Mouse (Mus musculus) retina, adult 2 months (tissue): ENCODE results near the gene Gipc2.
"Not testable (repeated sequence)": the region's sequence is repeated elsewhere in the genome, so short reads cannot be mapped to it uniquely, and the experiment has no call there.

Source experiments
- DNase-seq: peaks from one replicate; pipeline ENCODE4 v3.0.0-alpha.2; 2012; ENCODE audit warnings: low read depth, low spot score

Gipc2 gene

DNA sequence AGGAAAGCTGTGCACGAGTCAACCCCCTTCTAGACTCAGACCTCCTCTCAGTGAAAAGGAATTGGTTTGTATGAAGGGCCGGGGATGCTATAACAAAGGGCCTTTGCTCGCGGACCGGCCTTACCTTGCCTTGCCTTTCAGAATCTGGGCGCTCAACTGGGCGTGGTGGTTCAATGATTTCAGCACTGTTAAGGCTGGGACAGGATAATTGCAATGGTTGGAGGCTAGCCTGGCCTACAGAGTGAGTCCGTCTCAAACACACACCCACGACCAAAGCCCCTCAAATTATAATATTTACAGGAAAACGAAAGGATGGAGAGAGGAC lies at the start of gene Gipc2:
Gene Gipc2, minus strand, starts transcription at position 132 of the 325 bp plus-strand sequence.
- DNase-seq: no peak

DNA sequence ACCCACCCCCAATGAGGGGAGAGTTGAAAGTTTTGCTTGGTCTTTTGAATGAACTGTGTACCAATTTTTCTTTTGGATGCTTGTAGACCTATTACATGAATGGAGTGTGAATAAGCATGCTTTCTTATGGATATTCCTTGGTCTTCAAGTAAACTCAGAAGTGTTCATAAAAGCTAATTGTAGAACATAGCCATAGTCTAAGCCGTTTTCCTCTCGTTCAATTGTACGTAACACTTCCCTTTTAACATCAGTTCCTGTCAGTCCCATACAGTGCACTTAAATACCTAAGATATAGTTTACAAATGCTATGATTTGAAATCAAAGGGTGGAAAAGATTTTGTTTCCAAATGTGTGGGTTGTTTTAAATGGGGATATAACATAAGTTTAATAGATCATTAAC lies 47.4 kb upstream of the Gipc2 start:
- DNase-seq: no peak

DNA sequence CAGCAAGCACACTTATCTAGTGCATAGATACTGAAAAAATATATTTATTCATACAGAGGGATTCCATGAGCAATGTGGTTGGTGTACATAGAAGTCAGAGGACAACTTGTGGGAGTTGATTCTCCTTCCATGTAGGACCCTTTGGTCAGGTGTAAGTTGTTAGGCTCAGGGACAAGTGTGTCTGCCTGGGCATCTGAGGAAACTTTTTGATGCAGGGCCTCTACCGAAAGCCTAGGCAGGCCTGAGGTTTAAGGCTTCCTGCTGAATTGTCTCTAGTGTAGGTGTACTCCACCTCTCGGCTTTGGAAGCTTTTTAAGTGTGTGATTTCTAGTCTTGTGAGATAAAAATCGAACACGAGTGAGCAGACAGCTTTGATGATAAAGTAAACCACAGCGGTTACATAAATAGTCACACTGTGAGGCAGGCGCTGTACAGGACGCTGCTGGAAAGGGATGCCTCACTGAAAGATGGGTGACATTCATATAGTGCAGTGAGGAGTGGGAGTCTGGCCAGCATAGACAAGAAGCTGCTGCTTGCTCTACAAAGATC lies 45.8 kb upstream of the Gipc2 start:
- DNase-seq: no peak

DNA sequence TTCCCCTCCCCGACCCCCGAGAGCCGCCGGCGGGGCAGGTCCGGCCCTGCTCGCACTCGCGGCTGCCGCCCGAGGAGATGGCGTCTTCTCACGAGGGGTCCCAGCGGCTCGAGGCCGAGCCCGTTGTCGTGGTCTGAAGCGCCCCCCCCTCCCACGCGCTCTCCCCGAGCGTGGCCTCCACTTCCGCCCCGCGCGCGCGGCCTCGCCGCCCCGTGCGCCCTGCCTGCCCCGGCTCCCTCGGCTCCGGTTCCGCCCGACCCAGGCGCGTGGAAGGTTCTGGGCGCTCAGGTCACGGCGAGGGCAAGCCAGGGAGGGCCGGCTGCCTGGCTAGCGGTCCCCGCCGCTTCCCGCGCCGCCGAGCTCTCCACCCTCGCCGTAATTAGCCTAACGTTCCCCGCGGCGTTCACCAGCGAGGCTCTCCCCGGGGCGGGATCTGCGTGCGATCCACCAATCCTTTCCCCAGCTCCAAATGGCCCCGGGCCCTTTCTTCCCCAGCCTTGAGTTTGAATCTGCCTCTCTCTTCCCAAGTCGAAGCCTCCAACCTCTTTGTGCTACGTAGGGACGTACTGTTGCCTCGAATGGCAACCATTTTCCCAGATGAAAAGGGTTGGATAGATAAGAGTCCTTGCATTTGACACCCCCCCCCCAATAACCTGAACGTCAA lies 44.8 kb upstream of the Gipc2 start:
- no peak for DNase-seq

DNA sequence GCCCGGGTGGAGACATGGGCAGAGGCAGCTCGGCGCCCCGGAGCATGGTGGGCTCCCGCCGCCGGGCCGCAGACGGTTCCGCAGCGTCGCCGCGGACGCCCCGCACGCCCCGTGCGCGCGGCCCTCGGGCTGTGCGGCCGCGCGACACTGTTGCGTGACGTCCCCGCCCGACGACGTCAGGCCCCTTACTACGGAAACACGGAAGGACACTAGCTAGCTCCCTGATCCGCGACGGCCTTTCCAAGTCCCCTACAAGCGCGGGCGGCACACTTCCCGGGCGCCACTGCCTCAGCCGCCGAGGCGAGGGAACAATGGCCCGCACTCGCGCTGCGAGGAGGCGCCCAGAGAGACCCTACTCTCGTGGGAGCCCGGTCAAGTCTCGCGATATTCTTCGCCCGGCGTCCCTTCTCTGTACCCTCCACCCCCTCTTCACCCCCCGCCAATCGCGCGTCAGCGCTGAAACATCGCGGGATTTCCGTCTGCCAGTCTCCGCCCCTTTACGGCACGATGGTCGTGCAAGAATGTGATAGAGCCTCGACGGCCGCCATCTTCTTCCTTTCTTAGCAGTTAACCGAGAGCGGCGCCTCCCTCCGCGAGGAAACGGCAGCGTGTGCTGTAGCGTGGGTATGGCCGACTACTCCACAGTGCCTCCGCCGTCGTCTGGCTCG lies 44.1 kb upstream of the Gipc2 start, which contains the start of the genes Dnajb4 and Fubp1:
Gene Dnajb4, minus strand, starts transcription at position 336 of the 668 bp plus-strand sequence.
Gene Fubp1, plus strand, starts transcription at position 456 of the 668 bp plus-strand sequence.
- DNase-seq: peak; percentile 98

DNA sequence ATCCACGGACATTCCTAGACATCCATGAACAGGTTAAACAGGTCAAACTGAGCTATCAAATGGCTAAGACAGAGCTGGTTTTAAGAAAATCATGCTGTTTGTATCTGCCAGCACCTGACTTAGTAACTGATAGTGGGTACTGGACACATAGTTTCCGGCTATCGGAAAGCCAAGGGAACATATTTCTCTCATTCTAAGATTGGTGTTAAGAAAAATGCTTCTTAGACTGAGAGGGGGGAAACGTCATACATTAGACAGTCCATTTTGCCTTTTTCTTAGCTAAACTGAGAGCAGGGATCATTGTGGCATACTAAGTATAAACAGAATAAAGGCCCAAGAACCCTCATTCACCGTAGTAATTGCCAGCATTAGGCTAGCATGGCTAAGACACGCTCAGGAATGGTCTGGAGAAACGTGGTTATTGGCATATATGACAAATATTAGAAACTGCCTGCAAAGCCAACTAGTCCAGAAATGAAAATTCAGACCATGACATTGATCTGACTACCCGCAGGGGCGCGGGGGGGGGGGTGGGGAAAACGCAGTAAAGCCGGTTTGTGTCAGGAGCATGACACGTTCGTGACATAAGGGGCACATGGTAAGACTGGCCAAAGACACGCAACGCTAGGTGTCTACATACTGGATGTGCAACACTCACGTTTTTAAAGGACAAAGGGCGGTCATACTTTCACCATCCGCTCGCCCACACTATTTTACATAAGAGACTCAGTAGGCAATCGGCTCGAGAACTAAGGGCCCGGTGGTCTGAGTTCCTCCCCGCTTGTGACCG lies 43.3 kb upstream of the Gipc2 start:
- no peak for DNase-seq

DNA sequence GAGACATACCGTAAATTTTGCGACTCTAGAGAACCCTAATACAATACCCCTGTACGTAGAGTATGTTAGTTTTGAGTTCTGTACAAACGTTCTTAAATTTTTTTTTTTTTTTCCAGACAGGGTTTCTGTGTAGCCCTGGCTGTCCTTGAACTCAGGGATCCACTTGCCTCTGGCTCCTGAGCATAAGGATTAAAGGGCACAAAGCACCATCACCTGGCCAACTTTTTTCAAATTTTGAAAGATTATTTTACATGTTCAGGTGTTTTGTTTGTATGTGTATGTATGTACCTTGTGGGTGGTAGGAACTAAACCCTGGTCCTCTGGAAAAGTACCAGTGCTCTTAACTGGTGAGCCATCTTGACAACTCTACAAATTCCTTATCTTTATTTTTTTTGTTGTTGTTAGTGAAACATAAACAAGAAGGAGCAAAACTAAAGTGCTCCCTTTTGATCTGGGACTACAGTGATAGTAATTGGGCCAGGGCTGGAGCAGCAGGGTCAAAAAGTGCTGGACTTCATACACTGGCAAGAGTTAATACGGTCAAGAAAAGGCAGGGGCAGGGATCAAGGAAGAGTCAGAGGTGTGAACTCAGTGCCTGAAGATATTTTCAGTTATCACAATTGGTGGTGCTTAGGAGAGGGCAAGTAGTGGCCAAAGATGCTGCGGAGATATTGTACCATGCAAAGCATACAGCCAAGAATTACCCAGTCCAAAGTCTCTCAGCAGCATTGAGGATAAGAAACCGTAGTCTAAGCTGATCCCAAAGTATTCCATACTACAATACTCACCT lies 42.3 kb upstream of the Gipc2 start:
- DNase-seq: no peak

DNA sequence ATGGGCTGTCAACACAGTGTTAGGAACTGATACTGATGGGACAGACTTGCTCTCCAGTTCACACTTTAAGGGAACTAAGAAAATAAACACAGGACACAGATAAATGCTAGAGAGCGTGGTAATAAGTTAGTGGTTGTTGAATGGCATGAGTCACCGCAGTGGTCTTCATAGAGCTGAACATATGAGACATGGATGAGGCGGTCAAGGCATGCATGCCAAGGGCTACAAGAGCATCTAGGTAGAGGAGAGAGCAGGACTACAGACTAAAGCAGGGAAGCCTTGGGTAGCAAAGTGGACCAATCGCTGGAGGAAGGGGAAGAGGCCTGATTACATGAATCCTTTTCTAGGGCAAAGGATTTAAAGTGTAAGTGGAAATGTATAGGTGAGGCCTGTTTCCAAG lies 41.1 kb upstream of the Gipc2 start:
- DNase-seq: no peak

DNA sequence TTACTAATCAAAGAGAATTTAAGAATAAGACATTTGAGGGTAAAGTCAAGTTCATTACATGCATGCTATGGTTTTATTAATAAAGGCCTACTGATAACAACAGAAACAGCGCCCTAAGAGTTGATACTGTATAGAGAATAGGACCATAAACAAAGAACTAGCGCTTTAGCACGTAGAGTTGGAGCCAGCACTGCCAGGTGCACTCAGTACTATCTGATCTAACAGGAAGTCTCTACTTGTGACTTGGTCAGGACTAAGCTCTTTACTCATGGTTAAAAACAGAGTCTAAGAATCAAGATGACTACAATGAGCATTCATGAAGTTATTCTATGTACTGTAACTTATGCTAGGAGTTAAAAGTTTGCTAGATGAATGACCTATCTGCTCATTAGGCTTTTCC lies 38.5 kb upstream of the Gipc2 start:
- no peak for DNase-seq

DNA sequence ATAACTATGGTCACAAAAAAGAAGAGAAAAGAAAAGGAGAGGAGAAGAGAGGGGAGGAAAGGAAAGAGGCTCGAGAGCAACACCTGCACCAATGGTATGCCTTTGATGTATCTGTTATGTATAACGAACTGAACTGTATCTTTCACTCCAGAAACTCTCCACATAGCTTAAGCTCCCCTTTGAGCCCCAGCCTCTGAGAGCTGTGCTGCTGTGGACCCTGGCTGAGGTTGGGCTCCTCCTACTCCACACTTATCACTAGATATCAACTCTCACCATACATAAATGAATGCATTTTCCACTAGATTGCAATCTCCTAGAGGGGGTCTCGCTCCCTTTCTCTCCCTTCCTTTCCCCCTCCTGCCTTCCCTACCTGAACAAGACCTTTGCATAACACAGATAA lies 38.0 kb upstream of the Gipc2 start:
- no peak for DNase-seq

DNA sequence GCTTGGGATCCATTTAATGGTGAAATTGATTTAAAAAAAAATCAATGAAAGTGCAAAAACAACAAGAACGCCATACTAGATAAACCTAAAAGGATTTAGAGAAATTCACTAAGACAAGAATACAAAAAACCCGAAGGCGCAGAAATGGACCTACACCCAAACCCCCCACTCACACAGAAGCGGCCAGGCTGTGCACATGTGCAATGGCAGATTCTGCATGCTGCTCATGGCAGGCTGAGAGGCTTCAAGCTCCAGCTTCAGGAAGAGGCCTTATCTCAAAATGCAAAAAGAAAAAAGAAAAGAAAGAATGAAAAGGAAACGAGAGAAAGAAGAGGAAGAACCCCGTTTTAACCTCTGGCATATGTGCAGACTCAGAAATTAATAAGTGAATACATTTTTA lies 37.4 kb upstream of the Gipc2 start:
- DNase-seq: no peak

DNA sequence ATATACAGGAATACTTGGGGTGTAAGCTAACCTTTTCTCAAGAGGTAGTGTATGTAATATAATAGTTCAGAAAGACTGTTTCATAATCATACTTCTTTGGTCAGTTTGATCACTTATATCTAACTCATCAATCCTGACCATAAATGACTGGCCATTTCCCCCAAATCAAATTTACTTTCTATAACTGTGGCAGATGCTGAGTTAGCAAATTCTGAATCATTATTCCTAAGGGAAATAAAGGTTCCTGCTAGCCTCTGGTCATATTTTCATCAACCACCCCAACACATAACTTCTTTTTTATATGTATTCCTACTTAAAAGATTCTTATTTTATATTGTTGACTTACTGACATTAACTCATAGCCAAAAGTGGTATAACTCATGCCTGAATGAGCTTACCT lies 36.9 kb upstream of the Gipc2 start:
- no peak for DNase-seq

DNA sequence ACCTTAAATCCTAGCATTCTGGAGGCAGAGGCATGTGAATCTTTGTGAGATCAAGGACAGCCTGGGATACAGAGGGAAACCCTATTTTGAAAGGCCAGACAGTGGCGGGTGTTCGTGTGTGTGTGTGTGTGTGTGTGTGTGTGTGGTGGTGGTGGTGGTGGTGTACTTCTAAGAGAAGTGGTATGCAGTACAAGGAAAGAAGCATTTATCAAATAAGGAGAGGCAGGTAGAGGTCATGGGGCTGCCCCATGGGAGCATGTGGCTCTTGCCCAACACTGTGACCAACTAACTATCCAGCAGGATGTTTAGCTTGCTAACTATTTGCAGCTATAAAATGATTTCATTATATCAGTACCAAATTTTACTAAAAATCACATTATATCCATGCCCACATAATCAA lies 35.6 kb upstream of the Gipc2 start:
- DNase-seq: no peak

DNA sequence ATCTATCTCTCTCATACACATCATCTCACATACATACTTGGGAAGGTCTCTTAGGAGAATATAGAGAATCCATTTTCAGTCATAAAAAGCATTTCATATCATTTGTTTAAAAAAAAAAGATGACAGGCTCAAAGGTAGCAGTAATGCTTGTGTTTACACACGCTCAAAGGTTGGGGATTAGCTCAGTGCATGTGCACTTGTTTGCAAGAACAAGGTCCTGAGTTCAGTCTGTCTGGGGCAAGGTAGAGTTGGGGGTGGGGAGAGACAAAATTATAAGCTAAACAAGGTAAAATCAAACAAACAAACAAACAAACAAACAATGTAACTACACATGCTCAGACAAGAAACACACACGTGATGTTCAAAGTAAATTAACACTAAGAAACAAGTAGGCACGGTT lies 35.2 kb upstream of the Gipc2 start:
- DNase-seq: no peak

DNA sequence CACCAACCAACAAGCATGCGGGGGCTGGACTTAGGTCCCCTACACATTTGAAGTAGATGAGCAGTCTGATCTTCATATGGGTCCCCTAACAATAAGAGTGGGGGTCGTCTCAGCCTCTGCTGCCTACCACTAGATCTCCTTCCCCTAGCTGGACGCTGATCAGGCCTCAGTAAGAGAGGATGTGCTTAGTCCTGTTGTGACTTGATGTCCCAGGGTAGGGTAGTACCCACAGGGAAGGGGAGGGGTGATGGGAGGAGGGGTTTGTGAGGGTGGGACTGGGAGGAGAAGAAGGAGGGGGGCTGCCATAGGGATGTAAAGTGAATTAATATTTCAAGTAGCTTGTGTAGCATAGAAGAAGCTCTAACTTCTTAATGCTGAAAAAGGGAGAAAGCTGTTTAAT lies 33.1 kb upstream of the Gipc2 start:
- no peak for DNase-seq

DNA sequence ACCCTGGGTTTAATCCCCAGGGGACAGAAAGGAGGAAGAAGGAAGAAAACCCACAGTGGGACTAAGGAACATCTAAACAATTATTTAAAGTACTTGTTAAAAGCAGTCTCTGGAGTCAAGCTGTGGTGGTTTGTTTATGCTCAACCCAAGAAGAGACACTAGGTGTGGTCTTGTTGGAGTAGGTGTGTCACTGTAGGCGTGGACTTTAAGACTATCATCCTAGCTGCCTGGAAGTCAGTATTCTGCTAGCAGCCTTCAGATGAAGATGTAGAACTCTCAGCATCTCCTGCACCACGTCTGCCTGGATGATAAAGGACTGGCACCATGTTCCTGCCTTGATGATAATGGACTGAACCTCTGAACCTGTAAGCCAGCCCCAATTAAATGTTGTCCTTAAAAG lies 31.2 kb upstream of the Gipc2 start:
- not testable (repeated sequence) for DNase-seq

DNA sequence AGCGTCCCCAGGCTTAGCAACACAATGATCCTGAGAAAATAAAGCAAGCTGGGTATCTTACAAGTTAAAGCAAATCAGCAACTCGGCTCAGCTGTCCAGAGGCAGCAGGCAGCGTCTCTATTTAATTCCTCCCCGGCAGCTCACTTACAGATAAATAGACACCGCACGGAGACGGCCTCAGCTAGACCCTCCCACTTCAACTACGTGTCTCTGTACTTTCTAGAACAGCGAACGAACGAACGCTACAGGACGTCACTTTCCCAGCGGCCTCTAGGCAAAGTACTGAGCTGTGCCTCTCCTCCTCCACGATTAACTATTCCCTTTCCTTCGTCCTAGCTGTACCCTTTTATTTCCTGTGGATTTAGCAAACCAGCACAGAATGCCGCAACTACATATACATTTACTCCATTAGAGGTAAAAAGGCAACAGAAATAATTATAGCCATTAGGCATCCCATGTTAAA lies 27.6 kb upstream of the Gipc2 start:
- peak; percentile 73 for DNase-seq

DNA sequence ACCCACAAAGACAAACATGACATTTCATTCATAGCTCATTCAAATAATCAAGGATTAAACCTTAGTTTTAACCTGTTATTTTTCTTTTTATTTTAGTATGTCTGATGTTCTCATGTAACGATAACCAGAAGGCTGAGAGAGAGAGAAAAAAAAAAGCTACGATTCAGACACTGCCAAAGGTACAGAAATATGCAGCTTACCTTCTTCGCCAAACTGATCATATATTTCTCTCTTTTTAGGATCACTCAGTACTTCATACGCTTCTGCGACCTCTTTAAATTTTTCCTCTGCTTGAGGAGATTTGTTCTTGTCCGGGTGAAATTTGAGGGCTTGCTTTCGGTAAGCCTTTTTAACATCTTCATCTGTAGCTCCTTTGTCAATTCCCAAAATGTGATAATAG lies 27.1 kb upstream of the Gipc2 start:
- no peak for DNase-seq

DNA sequence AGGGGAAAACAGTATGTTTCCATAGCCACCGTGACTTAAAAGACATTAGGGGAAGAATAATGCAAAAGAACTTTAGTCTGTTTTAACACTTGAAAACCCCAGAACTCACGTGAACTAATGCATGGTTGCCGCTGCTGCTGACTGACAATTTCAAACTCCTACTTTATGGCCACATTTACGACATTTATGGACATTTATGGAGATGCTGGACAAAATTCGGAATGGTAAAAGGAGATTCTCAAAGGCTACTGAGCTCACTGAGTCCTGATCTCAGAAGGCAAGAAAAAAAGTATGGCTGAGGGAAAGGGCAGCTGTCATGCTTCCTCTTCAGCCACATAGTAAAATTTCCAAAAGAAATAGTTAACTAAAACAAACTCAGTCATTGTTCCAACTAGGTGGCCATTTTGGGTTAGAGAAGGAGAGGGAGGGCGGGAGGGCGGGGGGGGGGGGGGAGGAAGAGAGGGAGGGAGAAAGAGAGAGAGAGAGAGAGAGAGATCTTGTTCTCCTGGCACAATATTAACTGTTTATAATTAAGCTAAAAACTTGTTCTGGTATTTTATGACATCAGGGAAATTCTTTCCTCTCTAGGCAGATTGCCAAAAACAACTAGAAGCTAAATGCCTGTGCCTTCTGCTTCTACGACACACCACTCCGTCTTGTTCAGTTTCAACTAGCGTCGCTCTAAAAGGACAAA lies 26.4 kb upstream of the Gipc2 start:
- DNase-seq: no peak

DNA sequence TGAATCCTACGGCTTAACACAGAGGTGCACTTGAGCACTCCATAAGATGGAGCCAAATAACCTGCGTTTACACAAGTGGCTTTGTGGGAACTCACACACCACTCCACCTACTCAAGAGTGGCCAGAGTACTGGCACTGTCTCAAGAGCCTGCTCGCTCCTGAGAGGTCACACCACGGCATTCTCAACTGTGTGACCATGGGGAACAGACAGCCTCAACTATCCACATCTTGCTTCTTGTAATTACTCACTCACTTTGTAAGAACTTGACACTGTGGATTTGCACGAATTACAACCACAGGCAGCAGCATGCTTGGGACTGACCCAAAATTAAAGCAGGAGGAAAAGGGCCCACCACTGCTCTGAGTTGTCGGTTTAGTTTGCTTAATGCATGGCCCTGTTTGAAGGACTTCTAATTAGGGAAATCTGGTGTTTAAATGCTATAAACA lies 25.8 kb upstream of the Gipc2 start:
- DNase-seq: no peak
